Mouse (Mus musculus) lung, adult 2 months (tissue): ENCODE data around the gene Mgat5b.

Experiments
- CTCF ChIP-seq: fragments of 200-500 bp; IDR thresholded peaks from 2 replicates; pipeline ENCODE4 v1.5.1; 2011; ENCODE audit warnings: mild to moderate bottlenecking, low read length, control low read depth; ENCODE audit not compliant: insufficient read depth
- POLR2A ChIP-seq: fragments of 200-500 bp; IDR thresholded peaks from 2 replicates; pipeline ENCODE4 v1.6.1; 2011; ENCODE audit warnings: low read depth, mild to moderate bottlenecking, control low read depth, low read length, borderline replicate concordance; ENCODE audit errors: extremely low read depth

DNA sequence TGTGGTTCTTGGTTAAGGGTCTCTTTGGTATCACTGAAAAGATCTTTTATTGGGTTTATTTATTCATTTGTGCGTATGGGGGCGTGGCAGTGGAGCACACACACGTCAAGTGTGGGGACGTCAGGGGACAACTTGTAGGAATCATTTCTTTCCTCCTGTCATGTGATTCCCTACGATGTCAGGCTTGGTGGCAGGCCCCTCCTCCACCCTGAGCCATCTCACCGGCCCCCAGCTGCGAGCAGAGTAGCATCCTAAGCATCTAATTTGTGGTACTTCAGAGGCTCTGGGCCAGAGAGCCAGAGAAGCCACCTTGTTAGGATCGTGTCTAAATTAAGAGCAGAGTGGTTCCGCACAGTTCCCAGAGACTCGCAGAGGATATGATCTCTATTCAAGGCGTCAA lies 50.8 kb downstream of the Mgat5b start:
- TF ChIP-seq POLR2A: no peak
- TF ChIP-seq CTCF: no peak
